Mouse (Mus musculus) neural tube, embryonic 14.5 days (tissue): ENCODE measurements around the gene Nhlrc2. TPM values are rescaled to one million over a fixed set of nuclear protein-coding genes. Genes with fewer than 3 reads are reported as not detected.
A peak's percentile ranks its signal among the peaks of the same experiment; 100 is the strongest.

Source experiments
- ATAC-seq: fragments of 200-750 bp; cut with Nextera tagmentation; 2 replicates; pipeline ENCODE4 v1.8.0; 2017; ENCODE audit warnings: low read depth, mild to moderate bottlenecking, moderate TSS enrichment, moderate library complexity
- H3K27ac ChIP-seq: fragments of 300-500 bp; sonication (generic); 2 replicates; pipeline ENCODE4 v1.5.1; 2014; ENCODE audit warnings: low read depth, mild to moderate bottlenecking, control low read depth, low read length, moderate library complexity, mixed read lengths
- H3K27me3 ChIP-seq: fragments of 300-500 bp; sonication (generic); 2 replicates; pipeline ENCODE4 v1.6.1; 2014; ENCODE audit warnings: low read length; ENCODE audit not compliant: control insufficient read depth, insufficient read depth
- H3K36me3 ChIP-seq: fragments of 300-500 bp; sonication (generic); 2 replicates; pipeline ENCODE4 v1.6.1; 2014; ENCODE audit warnings: low read length, mixed read lengths; ENCODE audit not compliant: control insufficient read depth, insufficient read depth
- H3K4me1 ChIP-seq: fragments of 300-500 bp; sonication (generic); 2 replicates; pipeline ENCODE4 v1.6.1; 2014; ENCODE audit warnings: low read length; ENCODE audit not compliant: control insufficient read depth, insufficient read depth
- H3K4me2 ChIP-seq: fragments of 300-500 bp; sonication (generic); 2 replicates; pipeline ENCODE4 v1.6.1; 2014; ENCODE audit warnings: mild to moderate bottlenecking, low read depth, low read length, control low read depth
- H3K4me3 ChIP-seq: fragments of 300-500 bp; sonication (generic); 2 replicates; pipeline ENCODE4 v1.5.1; 2014; ENCODE audit warnings: low read depth, low read length, control low read depth, mixed read lengths
- H3K9ac ChIP-seq: fragments of 300-500 bp; sonication (generic); replicated peaks from 2 replicates; pipeline ENCODE4 v1.6.1; 2014; ENCODE audit warnings: low read depth, mild to moderate bottlenecking, control low read depth, low read length, mixed read lengths
- H3K9me3 ChIP-seq: fragments of 300-500 bp; sonication (generic); 2 replicates; pipeline ENCODE4 v1.6.1; 2016; ENCODE audit warnings: low read length; ENCODE audit not compliant: control insufficient read depth
- whole genome bisulfite sequencing: fragments of 180-500 bp; shearing (Covaris S2); extraction: QIAGEN DNeasy Blood & Tissue Kit; methylation state at CpG from one replicate; pipeline ENCODE4 v1.1.7; 2014; 5-methylcytosine and 5-hydroxymethylcytosine counted together
- polyA plus RNA-seq: library from polyadenylated mRNA; unstranded; fragments of >200 nt; fragmentation: Nextera tagmentation; extraction: Ambion mirVana; gene quantifications from 2 replicates; pipeline ENCODE4 v1.2.1, GENCODE M21; 2014

Nhlrc2 gene
- polyA plus RNA-seq, 1 experiment from 2014 or later: 9.5 TPM

DNA sequence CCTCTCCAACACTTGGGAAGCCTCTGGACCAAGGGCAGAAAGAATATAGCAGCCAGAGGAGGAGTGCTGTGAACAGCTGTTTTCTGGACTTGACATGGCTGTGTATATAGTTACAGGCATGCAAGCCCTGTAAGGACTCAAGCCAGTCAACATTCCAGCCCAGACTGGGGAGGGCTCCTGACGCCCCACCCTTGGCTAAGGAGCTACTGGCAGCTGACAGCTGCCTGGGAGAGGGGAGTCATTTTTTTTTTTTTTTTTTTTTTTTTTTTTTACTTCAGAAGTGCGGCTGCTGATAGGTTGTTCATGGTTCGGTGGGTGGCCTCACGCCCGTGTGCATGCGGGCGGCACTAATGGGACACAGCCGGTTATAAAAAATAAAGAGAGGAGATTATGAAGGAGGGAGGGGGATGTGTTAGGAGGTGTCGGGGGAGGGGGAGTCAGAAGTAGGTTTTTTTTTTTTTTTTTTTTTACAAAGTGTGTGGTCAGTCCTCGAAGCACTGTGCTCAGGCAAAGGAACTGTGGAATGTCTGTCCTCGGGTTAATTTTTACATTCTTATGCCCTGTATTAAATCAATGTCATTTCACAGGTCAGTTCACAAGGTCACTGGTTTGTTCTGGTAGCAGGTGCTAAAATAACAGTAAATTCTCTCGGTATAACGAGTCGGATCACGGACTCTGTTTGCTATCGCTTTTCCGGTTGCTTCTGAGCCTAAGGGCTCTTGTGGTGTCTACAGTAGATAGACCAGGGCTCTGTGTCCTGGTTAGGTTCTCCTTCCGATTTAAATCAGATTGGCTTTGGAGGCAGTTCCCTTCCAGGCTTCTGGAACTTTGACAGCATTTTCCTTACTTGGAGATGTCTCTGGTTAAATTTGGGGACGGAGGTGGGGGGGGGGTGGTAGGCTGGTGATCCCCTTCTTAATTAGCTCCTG, 104.2 kb downstream of the Nhlrc2 start:
- H3K27me3 ChIP-seq: no peaks in the 10 kb centered on the region
- ATAC-seq: peak; percentile 34; the same call in 1 of the 2 replicates
- H3K9ac ChIP-seq: no peak overlapping the region
- H3K4me2 ChIP-seq: peak overlapping the region; percentile 33
- no peak overlapping the region for H3K4me3 ChIP-seq
- peaks cover 13% of the 10 kb centered on the region for H3K4me1 ChIP-seq
- no peak overlapping the region for H3K27ac ChIP-seq
- no peaks in the 10 kb centered on the region for H3K36me3 ChIP-seq
- no peaks in the 10 kb centered on the region for H3K9me3 ChIP-seq
- WGBS: 16% methylated on average over 19 of the region's 19 CpGs

Other genes with a start within 250 kb of the Nhlrc2 start
- 0.15 and 0.28 TPM in 2 replicates for gene Nrap, start 158.2 kb upstream of the Nhlrc2 start, polyA plus RNA-seq
- gene Casp7, start 151.1 kb upstream of the Nhlrc2 start, polyA plus RNA-seq: 17.6 and 18.0 TPM in 2 replicates
- gene Plekhs1, start 86.6 kb upstream of the Nhlrc2 start, polyA plus RNA-seq: 0.13 and 0.29 TPM in 2 replicates
- 11.4 TPM in 2 replicates for gene Dclre1a, start within 50 bp of the Nhlrc2 start, polyA plus RNA-seq
- gene Adrb1, start 173.9 kb downstream of the Nhlrc2 start, polyA plus RNA-seq: 1.1 and 1.8 TPM in 2 replicates